Mouse (Mus musculus) small intestine, adult 2 months (tissue): ENCODE measurements at regions not wholly inside any gene's neighbourhood (a gene's known extent, or its start where the extent isn't known, plus 50 kb on each side); places are given as distances from the start of the nearest gene placed in this dataset.

Experiments
- H3K27ac ChIP-seq: fragments of 200-500 bp; 2 replicates; pipeline ENCODE4 v1.5.1; 2012; ENCODE audit warnings: low read depth, low read length, control low read depth, inconsistent platforms; ENCODE audit not compliant: insufficient read depth
- H3K27me3 ChIP-seq: fragments of 200-500 bp; 2 replicates; pipeline ENCODE4 v1.6.1; 2012; ENCODE audit warnings: mild to moderate bottlenecking, moderate library complexity, low read length, inconsistent platforms; ENCODE audit not compliant: control insufficient read depth, insufficient read depth
- H3K36me3 ChIP-seq: fragments of 200-500 bp; 2 replicates; pipeline ENCODE4 v1.6.1; 2012; ENCODE audit warnings: mild to moderate bottlenecking, low read length, control low read depth, inconsistent platforms; ENCODE audit not compliant: control insufficient read depth, insufficient read depth
- H3K4me1 ChIP-seq: fragments of 200-500 bp; 2 replicates; pipeline ENCODE4 v1.6.1; 2012; ENCODE audit warnings: low read length, inconsistent platforms, mixed read lengths; ENCODE audit not compliant: control insufficient read depth, insufficient read depth, insufficient read length
- H3K4me3 ChIP-seq: fragments of 200-500 bp; 2 replicates; pipeline ENCODE4 v1.5.1; 2012; ENCODE audit warnings: low read depth, mild to moderate bottlenecking, control low read depth, inconsistent platforms, low read length, moderate library complexity
- CTCF ChIP-seq: fragments of 200-500 bp; IDR thresholded peaks from 2 replicates; pipeline ENCODE4 v1.5.1; 2012; ENCODE audit warnings: low read depth, mild to moderate bottlenecking, control low read depth, inconsistent platforms, low read length, moderate library complexity, mixed read lengths; ENCODE audit not compliant: insufficient replicate concordance, insufficient read length; ENCODE audit errors: extremely low read depth
- POLR2A ChIP-seq: fragments of 200-500 bp; IDR thresholded peaks from 2 replicates; pipeline ENCODE4 v1.6.1; 2012; ENCODE audit warnings: low read depth, mild to moderate bottlenecking, control low read depth, inconsistent platforms, low read length, moderate library complexity
- WGBS: fragments of 180-500 bp; shearing (Covaris S2); methylation state at CpG from one replicate; pipeline ENCODE4 v1.1.7; 2018; 5-methylcytosine and 5-hydroxymethylcytosine counted together

GRCm38 (mm10) chr4:55603821-55604435 is 71.7 kb upstream of the Klf4 start:
- Histone ChIP-seq H3K27me3 (no peaks in the 10 kb centered on the region), H3K36me3 (no peaks in the 10 kb centered on the region), H3K4me3 (no peak overlapping the region), H3K27ac (peak overlapping the region; percentile 90; the same call in 1 of the 2 replicates), H3K4me1 (peaks cover 33% of the 10 kb centered on the region; the same call in 1 of the 2 replicates)
- 81% methylated on average over 4 of the region's 4 CpGs for WGBS
- TF ChIP-seq CTCF (no peak), POLR2A (no peak)

GRCm38 (mm10) chr4:55595203-55595602 is 62.9 kb upstream of the Klf4 start:
- no peaks in the 10 kb centered on the region for H3K36me3 ChIP-seq
- H3K4me1 ChIP-seq, result no peaks in the 10 kb centered on the region; the same call in 1 of the 2 replicates
- H3K27me3 ChIP-seq, result no peaks in the 10 kb centered on the region
- H3K27ac ChIP-seq, result no peak overlapping the region
- 89% methylated on average over 7 of the region's 7 CpGs for WGBS
- no peak overlapping the region for H3K4me3 ChIP-seq
- TF ChIP-seq POLR2A (no peak), CTCF (no peak)

- WGBS, result 81% methylated on average over 6 of the region's 6 CpGs
- no peaks in the 10 kb centered on the region for H3K36me3 ChIP-seq
- TF ChIP-seq POLR2A, result no peak
- TF ChIP-seq CTCF, result no peak
- no peak overlapping the region for H3K27ac ChIP-seq
- H3K27me3 ChIP-seq, result no peaks in the 10 kb centered on the region
- H3K4me1 ChIP-seq, result no peaks in the 10 kb centered on the region; the same call in 1 of the 2 replicates
- no peak overlapping the region for H3K4me3 ChIP-seq
These were observed 62.4 kb upstream of the Klf4 start for GRCm38 (mm10) chr4:55594699-55595098.

- H3K36me3 ChIP-seq, result no peaks in the 10 kb centered on the region
- H3K4me3 ChIP-seq, result peak overlapping the region; percentile 28
- TF ChIP-seq POLR2A (no peak), CTCF (no peak)
- H3K27me3 ChIP-seq, result no peaks in the 10 kb centered on the region
- WGBS, result 12% methylated on average over 3 of the region's 3 CpGs
- peak overlapping the region; percentile 74 for H3K27ac ChIP-seq
- H3K4me1 ChIP-seq, result no peaks in the 10 kb centered on the region; the same call in 1 of the 2 replicates
These were observed 60.9 kb upstream of the Klf4 start for GRCm38 (mm10) chr4:55593132-55593531.

GRCm38 (mm10) chr4:55586212-55586611 is 53.9 kb upstream of the Klf4 start:
- no peak overlapping the region for H3K27ac ChIP-seq
- no peaks in the 10 kb centered on the region for H3K27me3 ChIP-seq
- WGBS, result 77% methylated on average over 3 of the region's 3 CpGs
- no peaks in the 10 kb centered on the region for H3K36me3 ChIP-seq
- no peak overlapping the region for H3K4me3 ChIP-seq
- TF ChIP-seq CTCF (no peak), POLR2A (no peak)
- no peaks in the 10 kb centered on the region; the same call in 1 of the 2 replicates for H3K4me1 ChIP-seq

GRCm38 (mm10) chr4:55583589-55583988 is 51.3 kb upstream of the Klf4 start:
- H3K27me3 ChIP-seq, result no peaks in the 10 kb centered on the region
- H3K4me3 ChIP-seq, result no peak overlapping the region
- no peak for TF ChIP-seq POLR2A
- TF ChIP-seq CTCF, result no peak
- 74% methylated on average over 8 of the region's 8 CpGs for WGBS
- H3K27ac ChIP-seq, result no peak overlapping the region
- H3K4me1 ChIP-seq, result peaks cover 2% of the 10 kb centered on the region
- H3K36me3 ChIP-seq, result no peaks in the 10 kb centered on the region
